Mouse (Mus musculus): ENCODE measurements around the gene Cacnb3.

The Cacnb3 gene

DNA sequence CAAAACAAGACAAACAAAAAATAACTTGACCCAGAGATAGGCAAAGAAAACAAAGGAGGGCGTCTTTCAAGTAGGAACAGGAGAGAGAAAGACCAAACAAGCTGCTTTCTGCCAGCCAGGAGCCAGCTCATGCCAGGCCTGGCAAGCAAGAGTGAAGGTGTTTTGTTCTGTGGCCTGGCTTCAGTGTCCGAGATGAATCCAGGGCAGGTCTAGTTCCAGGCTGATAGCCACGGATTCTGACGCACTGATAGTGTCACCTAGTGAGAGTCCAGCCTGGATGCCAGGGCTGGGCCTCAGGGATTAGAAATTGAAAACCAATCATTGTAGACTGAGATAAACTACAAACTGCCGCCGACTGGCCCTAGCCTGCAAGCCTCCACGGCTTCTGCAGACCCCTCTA is 47.3 kb downstream of the Cacnb3 start:
- no peak for DNase-seq

GRCm38 (mm10) chr15:98680660-98681059 is 50.0 kb downstream of the Cacnb3 start:
- DNase-seq, result no peak

DNA sequence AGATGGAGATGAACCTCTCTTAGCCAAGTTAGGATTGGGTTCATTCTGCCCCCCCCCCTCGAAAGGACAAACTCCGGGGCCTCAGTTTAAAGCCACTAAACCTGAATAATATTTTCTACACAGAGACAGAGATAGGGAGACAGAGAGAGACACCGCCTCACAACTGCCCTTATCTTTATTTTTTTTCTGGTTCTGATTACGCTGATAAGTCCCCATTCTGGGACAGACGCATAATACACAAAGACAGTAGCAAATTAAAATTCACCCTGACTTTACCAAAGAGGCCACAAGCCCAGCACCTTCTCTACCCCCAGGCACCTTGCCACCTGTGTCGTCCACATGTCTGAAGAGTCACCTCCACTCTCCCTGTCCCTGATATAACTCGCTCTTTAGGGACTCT is 51.0 kb downstream of the Cacnb3 start:
- no peak for DNase-seq

DNA sequence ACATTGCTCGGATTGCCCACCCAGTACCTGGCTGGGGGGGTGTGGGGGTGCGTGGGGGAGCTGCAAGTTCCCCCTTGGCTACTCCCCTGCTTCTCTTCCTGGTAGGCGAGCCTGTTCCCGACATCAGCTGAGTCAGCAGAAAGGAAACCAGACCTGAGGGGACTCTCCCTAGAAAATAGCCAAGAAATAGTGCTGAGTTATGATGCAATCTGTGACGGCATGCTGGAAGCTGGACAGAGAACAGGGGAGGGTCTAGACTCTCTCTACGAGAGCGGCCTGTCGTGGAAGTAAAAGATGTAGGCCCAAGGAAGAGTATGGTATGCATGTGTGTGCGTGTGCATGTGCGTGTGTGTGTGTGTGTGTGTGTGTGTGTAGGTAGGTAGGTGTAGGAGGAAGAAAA is 52.5 kb downstream of the Cacnb3 start:
- DNase-seq, result no peak

DNA sequence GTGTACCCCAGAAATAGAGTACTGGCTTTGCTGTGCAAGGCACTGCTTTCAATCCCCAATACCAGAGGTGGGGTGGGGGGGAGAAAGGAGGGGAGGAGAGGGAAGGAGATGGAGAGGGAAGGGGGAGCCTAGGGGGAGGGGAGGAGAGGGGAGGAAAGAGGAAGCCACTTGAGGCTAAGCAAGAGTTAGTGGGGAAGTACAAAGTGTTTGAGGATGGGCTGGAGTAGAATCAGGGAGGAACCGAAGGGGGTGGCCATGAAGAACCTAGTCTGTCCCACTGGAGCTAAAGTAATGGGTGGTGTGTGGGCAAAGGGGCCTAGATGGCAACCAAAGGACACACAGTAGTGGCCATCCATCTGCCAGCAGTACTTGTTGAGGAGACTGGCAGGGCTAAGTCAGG is 53.1 kb downstream of the Cacnb3 start:
- DNase-seq, result no peak

GRCm38 (mm10) chr15:98685926-98686325 is 55.3 kb downstream of the Cacnb3 start:
- no peak for DNase-seq

DNA sequence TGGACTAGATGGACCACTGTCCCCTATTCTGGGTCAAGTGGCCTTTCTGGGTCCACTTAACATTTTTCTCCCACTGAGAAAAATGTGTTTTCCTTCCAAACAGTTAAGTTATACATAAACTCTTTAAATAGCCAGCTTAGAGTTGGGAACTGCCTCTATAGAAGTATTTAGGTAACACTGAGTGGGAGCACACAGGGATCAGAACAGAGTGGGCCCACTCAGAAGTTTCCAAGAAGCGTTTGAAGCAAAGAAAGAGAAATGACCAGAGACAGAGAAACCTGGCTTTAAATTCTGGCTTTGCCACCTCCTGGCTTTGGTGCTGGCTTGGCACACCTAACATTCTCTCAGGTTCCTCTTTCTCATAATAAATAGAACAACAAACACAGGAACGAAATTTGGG is 59.0 kb downstream of the Cacnb3 start:
- no peak for DNase-seq

- DNase-seq, result no peak
Measured at GRCm38 (mm10) chr15:98691486-98692147, 61.0 kb downstream of the Cacnb3 start.

DNA sequence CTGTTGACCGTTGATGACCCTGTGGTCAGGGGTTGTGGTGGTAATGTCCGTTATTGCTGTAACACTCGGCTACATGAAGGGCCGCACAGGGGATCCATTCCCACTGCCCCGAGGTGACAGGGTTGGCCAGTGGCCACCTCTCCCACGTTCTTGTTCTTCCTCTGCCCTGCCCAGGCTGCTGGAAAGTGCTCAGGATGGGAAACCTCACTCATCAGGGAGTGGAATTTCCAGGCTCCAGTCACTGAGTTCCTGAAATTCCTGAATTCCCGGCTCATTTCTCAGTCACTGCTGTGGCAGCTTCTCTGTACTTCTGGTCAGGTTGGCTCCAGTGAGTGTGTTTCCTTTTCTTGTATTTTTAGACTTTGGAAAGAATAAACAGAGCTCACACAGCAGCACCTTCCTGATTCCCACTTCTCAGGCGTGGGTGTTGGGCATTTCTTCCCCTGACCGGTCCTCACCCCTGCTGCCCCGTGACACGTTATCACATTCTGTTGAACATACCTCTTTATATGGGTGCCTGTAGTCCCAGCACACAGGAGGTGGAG is 61.6 kb downstream of the Cacnb3 start:
- peak; percentile 65 for DNase-seq

Data from lung, postnatal 36 days (tissue).